Mouse (Mus musculus) limb, embryonic 11.5 days (tissue): Measurements from ENCODE around the gene Xlr4c. TPM values are rescaled to one million over a fixed set of nuclear protein-coding genes. Genes with fewer than 3 reads are reported as not detected.
"Not testable (repeated sequence)": the region's sequence is repeated elsewhere in the genome, so short reads cannot be mapped to it uniquely, and the experiment has no call there.

Source experiments
- ATAC-seq: fragments of 200-750 bp; cut with Nextera tagmentation; 2 replicates; pipeline ENCODE4 v1.8.0; 2017; ENCODE audit warnings: low read depth; ENCODE audit not compliant: insufficient number of reproducible peaks, low FRiP score, low TSS enrichment
- DNase-seq: peaks from one replicate; pipeline ENCODE4 v3.0.0-alpha.2; 2015; ENCODE audit warnings: low spot score
- H3K27ac ChIP-seq: fragments of 300-500 bp; sonication (generic); replicated peaks from 2 replicates; pipeline ENCODE4 v1.5.1; 2014; ENCODE audit warnings: low read depth, mild to moderate bottlenecking, low read length
- H3K27me3 ChIP-seq: fragments of 300-500 bp; sonication (generic); 2 replicates; pipeline ENCODE4 v1.6.1; 2014; ENCODE audit warnings: mild to moderate bottlenecking, low read length, mixed read lengths; ENCODE audit not compliant: control insufficient read depth, insufficient read depth
- H3K36me3 ChIP-seq: fragments of 300-500 bp; sonication (generic); 2 replicates; pipeline ENCODE4 v1.6.1; 2014; ENCODE audit warnings: mild to moderate bottlenecking, low read length, moderate library complexity, mixed read lengths; ENCODE audit not compliant: control insufficient read depth, insufficient read depth
- H3K4me1 ChIP-seq: fragments of 300-500 bp; sonication (generic); 2 replicates; pipeline ENCODE4 v1.6.1; 2014; ENCODE audit warnings: low read length, mixed read lengths; ENCODE audit not compliant: control insufficient read depth, insufficient read depth
- H3K4me2 ChIP-seq: fragments of 300-500 bp; sonication (generic); 2 replicates; pipeline ENCODE4 v1.6.1; 2014; ENCODE audit warnings: low read depth, mild to moderate bottlenecking, moderate library complexity; ENCODE audit not compliant: severe bottlenecking
- H3K4me3 ChIP-seq: fragments of 300-500 bp; sonication (generic); 2 replicates; pipeline ENCODE4 v1.5.1; 2014; ENCODE audit warnings: low read depth, low read length
- H3K9ac ChIP-seq: fragments of 300-500 bp; sonication (generic); 2 replicates; pipeline ENCODE4 v1.6.1; 2014; ENCODE audit warnings: mild to moderate bottlenecking, low read length
- H3K9me3 ChIP-seq: fragments of 300-500 bp; sonication (generic); 2 replicates; pipeline ENCODE4 v1.6.1; 2016; ENCODE audit warnings: low read length; ENCODE audit not compliant: control insufficient read depth
- WGBS: fragments of 180-500 bp; shearing (Covaris S2); extraction: QIAGEN DNeasy Blood & Tissue Kit; methylation state at CpG from one replicate; pipeline ENCODE4 v1.1.7; 2014; 5-methylcytosine and 5-hydroxymethylcytosine counted together
- polyA plus RNA-seq: library from polyadenylated mRNA; unstranded; fragments of >200 nt; fragmentation: Nextera tagmentation; extraction: Ambion mirVana; gene quantifications from 2 replicates; pipeline ENCODE4 v1.2.1, GENCODE M21; 2014

The Xlr4c gene
- polyA plus RNA-seq, 1 experiment from 2014 or later = not detected

- H3K9ac ChIP-seq, ATAC-seq, H3K4me3 ChIP-seq, H3K9me3 ChIP-seq, H3K27ac ChIP-seq, DNase-seq, H3K27me3 ChIP-seq, H3K4me1 ChIP-seq, H3K36me3 ChIP-seq, H3K4me2 ChIP-seq: not testable (repeated sequence)
- 76% methylated on average over 9 of the region's 12 CpGs for WGBS
These were observed 51.0 kb downstream of the Xlr4c start, which contains the start of gene Xlr3b for GRCm38 (mm10) chrX:73191934-73192333. Gene Xlr3b (plus strand): TSS chrX:73192207.

Other genes starting within 250 kb of the Xlr4c start
- not detected in 2 replicates for gene Pnma5, start 206.0 kb downstream of the Xlr4c start, polyA plus RNA-seq
- 0.07 and 0.15 TPM in 2 replicates for gene Pnma3, start 178.3 kb downstream of the Xlr4c start, polyA plus RNA-seq
- gene Xlr4a, start 160.7 kb downstream of the Xlr4c start, polyA plus RNA-seq = 0.43 and 1.5 TPM in 2 replicates
- gene Xlr3a, start 146.0 kb downstream of the Xlr4c start, polyA plus RNA-seq = 3.5 and 3.7 TPM in 2 replicates
- not detected in 2 replicates for gene Gm14685, start 126.1 kb downstream of the Xlr4c start, polyA plus RNA-seq
- gene Xlr5b, start 94.3 kb downstream of the Xlr4c start, polyA plus RNA-seq = not detected in 2 replicates
- gene DXBay18, start 93.7 kb downstream of the Xlr4c start, polyA plus RNA-seq = not detected in 2 replicates
- not detected in 2 replicates for gene Spin2d, start 66.1 kb downstream of the Xlr4c start, polyA plus RNA-seq
- gene Xlr3b, start 50.9 kb downstream of the Xlr4c start, polyA plus RNA-seq = 14.6 and 16.8 TPM in 2 replicates
- 0.51 and 0.91 TPM in 2 replicates for gene Xlr4b, start 28.8 kb downstream of the Xlr4c start, polyA plus RNA-seq
- gene F8a, start 14.8 kb downstream of the Xlr4c start, polyA plus RNA-seq = 7.5 and 9.2 TPM in 2 replicates
- gene Xlr3c, start 22.3 kb upstream of the Xlr4c start, polyA plus RNA-seq = 0.12 and 0.17 TPM in 2 replicates
- not detected in 2 replicates for gene Xlr5a, start 49.8 kb upstream of the Xlr4c start, polyA plus RNA-seq
- not detected in 2 replicates for gene Xlr5c, start 49.8 kb upstream of the Xlr4c start, polyA plus RNA-seq
- gene Gm45015, start 93.7 kb upstream of the Xlr4c start, polyA plus RNA-seq = not detected in 2 replicates
- gene Zfp275, start 99.5 kb upstream of the Xlr4c start, polyA plus RNA-seq = 21.6 and 24.9 TPM in 2 replicates
- gene Gm18336, start 155.6 kb upstream of the Xlr4c start, polyA plus RNA-seq = not detected in 2 replicates
- gene Zfp92, start 168.0 kb upstream of the Xlr4c start, polyA plus RNA-seq = 0.19 and 0.27 TPM in 2 replicates
- not detected in 2 replicates for gene Trex2, start 192.2 kb upstream of the Xlr4c start, polyA plus RNA-seq
- gene Haus7, start 215.9 kb upstream of the Xlr4c start, polyA plus RNA-seq = 95.0 and 99.5 TPM in 2 replicates
- gene Bgn, start 240.5 kb upstream of the Xlr4c start, polyA plus RNA-seq = 22.0 and 23.1 TPM in 2 replicates